Mouse (Mus musculus) erythroid progenitor cell, adult 5-6 weeks (primary cell): ENCODE data around the gene Alg14. TPM values are rescaled to one million over a fixed set of nuclear protein-coding genes. Genes with fewer than 3 reads are reported as not detected.

ENCODE experiments used
- ATAC-seq: replicated peaks from 2 replicates; pipeline ENCODE4 v1.8.0; 2016; ENCODE audit warnings: moderate number of reproducible peaks, mild to moderate bottlenecking, moderate TSS enrichment, inconsistent platforms; ENCODE audit not compliant: poor library complexity, low FRiP score, severe bottlenecking
- total RNA-seq, 2 experiments: library from RNA; stranded (forward) in 1 of 2; stranded (reverse) in 1 of 2; fragments of 150-400 nt in 1 of 2; fragments of 186-747, 209-891 nt in 1 of 2; gene quantifications; 2 replicates each; pipeline versions ENCODE4 v1.2.3 to v1.2.4; 2015 to 2017; ENCODE audit warnings: low replicate concordance in 2 of 2

Gene Alg14
- total RNA-seq, 2 experiments from 2014 or later, result 0.23 to 12.6 TPM

DNA sequence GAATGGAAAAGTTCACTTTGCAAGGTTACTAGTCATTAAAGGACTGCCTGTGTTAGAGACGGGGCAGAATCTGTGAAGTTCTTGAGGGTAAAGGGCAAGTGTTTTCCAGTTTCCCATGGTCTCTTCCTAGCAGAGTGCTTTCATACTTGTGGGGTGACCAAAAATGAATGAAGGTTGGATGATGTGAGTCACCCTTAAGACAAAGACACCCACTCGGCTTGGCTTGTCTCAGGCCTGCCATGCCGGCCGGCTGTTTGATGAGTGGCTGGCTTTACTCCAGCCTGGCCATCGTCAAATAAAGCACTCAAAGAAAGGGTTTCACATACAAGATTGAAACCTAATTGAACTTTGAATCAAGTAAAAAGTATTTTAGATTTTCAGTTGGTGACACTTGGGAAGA is 35.8 kb downstream of the Alg14 start:
- ATAC-seq, result no peak

DNA sequence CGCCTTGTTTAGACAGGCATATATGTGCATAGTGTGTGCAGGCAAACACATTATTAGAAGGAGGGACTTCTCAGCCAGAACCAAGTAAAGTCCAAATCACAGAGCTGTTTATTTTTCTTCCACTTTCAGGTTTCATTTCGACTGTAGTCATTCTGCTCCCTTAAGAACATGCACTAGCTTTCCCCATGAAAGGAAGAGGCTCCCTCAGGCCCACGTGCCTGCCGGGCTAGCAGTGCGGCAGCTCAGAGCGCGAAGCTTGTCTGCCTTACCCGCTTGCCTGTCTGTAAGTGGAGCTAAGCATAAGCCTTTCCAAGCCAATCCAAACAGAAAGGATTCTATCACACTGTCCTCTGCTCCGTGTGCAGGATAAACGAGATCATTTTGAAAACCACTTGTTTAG is 38.1 kb downstream of the Alg14 start:
- ATAC-seq, result no peak

DNA sequence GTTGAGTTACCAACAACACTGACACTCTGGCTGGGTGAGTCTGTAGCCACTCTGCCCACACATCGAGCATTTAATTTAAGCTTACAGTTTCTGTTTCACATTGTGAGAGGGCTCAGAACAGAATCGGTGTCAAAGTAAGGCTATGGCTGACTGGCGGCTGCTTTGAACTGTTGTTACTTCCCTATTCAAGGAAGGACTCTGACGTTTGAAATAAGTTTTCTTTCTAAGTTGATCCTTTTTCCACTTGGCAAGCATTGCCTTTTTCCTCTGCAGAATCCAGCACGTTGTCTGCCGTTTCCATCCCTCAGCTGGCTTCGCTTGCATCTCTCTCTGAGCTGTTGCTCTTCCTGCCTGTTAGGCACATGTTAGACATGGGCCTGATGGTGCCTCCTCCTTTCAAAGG is 38.7 kb downstream of the Alg14 start:
- no peak for ATAC-seq

DNA sequence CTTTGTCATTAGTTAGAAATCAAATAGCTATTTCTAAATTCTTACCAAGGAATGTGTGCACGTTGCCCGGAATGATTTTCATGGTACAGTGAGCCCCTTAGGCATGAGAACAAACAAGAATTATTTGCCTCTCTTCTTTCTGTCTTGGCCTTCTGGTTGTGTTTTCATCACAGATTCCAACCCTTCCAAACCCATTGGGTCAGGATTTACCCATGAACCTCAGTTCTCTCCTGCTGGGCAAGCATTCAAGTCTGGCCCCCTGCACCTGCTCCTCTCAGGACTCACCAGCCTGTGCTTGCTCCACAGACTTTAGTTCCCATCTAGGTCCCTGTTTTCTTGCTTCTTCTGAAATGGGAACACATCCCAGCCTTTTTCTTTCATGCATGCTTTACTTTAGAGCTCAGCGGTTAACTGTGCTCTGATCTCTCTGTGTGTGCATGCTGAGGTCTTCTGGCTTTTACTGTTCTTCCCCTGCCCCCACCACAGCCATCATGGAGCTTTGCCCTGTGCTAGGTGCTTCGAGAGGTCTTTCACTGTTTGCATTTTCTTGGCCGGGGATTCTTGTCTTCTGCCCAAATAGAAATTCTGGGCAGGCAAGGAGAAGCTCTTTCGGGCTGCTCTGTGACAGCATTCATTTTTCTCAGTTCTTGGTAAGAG is 44.8 kb downstream of the Alg14 start:
- no peak for ATAC-seq

DNA sequence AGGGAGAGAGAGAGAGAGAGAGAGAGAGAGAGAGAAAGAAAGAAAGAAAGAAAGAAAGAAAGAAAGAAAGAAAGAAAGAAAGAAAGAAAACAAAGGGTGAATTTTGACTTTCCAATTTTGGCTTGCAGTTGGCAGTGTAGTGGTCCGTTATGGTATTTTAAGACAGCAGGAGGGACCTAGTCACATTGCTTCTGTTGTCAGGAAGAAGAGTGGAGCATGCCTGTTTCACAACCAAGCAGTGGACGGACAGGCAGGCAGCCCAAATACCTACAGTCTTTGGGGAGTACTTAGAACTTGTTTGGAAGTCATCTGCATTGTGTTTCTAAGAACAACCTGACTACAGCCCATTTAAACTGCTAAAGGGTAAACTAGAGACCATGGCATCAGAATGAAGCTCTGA is 47.1 kb downstream of the Alg14 start:
- no peak for ATAC-seq

DNA sequence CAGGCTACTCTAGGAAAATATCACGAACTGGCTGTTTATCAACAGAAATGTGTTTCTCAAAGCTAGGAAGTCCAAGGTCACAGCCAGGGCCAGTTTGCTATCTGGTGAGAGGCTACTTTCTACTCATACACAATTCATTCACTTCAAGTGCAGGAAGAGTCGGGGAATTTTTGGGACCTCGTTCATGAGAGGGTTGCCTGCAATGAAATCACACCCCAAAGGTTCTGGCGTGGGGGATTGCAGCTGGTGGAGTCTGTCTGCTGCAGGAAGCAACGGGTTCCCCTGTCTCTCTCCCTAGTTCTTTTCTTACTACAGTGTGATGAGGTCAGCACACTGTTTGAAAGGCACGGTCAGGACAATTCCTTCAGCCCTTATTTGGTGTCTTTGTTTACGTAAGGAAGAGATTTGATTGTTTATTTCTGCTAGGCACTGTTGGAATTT is 48.8 kb downstream of the Alg14 start:
- no peak for ATAC-seq

DNA sequence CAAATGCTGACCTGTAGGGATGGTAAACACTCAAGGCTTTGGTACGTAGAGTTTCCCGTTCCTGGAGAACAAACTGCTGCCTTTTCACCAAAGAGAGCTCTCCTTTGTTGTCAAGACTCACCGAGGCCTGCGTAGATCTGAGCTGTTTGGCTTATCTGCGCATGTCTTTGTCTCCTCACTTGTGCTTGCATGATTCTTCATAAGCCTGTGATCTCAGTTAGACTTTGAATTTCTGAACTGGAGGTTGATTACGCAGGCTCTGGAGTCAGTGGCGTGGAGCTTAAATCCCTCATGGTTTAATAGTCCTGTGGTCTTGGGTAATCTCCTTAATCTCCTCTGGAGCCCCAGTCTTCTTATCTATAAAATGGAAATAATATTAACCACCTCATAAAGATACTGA is 51.7 kb downstream of the Alg14 start:
- ATAC-seq, result no peak

DNA sequence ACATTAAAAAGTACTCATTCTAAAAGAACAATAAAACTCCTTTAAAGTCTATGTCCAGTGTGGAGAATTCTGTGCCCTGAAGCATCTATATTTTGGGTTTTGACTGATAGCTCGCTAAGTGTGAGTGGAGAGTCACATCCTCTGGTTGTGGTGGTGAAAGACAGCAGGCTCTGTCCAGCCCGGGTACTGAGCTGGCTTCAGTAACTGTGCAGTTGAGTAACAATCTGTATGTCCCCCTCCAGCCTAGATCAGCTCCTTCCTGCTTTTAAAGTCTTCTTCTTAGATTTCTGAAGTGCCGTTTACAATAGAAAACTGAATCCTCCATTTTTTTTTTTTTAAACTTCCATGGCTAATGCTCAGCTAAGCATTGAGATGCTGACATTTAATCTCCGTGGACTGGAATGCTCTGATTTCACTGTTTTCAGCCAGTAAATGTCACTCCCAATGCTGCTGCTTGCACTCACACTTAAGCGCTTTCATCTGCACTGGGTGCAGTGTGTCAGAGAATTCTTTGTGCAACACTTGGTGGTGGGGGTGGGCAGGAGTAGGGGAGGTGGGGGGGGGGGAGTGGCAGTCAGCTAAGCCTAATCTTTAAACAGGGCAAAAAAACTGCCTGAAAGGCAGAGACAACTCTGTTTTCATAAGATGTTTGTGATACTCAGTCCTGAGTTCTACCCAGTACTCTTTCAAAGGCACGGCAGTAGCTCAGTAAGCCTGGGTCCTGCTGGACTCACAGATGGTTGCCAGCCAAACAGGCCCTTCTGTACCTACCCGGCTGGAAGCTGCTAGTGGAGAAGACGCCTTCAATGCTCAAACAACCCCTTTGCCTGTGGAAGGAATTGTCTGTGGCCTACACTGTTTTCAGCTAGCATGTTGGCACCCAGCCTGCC is 52.7 kb downstream of the Alg14 start:
- no peak for ATAC-seq

DNA sequence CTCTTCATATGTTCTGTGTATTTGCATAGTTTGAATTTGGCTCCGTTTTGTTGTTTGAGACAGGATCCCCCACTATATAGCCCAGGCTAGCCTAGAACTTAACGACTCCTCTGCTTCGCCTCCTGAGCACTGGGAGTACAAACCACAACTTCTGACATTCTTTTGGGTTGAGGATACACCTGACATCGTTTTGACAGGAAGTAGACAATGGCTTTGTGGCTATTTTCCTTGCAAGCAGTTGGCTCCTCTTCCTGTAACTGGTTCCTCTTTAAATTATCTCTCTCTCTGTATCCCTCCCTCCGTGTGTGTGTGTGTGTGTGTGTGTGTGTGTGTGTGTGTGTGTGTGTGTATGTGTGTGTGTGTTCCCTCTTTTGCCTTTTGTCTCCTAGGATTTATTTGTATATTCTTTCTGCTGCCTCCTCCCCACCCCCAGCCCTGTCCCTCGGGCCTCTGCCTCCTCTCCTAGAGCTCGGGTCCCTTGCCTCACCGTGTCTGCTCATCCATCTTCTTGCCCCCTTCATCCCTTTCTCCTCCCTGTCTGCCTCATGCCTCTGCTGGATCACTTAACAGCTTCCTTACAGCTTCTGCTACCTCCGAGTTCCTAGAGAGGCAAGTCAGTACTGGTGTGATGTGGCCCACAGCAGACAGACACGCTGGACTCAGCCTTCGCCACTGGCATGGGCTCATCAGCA is 53.5 kb downstream of the Alg14 start:
- ATAC-seq, result no peak

DNA sequence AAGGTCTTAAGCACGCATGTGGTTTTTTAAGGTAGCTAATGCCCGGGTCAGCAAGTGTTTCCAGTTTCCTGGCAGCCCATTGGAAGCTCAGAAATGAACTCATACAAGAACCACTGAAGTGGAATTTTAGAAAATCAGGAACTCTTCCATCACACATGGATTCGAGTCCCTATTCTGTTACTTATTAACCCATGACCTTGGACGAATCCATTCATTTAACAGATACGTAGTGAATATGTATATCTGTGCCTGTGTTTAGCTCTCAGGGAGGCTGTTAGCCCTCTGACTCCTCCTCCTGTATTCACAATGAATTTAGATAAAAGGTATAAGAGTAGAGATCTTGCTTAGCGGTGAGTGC is 54.0 kb downstream of the Alg14 start:
- no peak for ATAC-seq

DNA sequence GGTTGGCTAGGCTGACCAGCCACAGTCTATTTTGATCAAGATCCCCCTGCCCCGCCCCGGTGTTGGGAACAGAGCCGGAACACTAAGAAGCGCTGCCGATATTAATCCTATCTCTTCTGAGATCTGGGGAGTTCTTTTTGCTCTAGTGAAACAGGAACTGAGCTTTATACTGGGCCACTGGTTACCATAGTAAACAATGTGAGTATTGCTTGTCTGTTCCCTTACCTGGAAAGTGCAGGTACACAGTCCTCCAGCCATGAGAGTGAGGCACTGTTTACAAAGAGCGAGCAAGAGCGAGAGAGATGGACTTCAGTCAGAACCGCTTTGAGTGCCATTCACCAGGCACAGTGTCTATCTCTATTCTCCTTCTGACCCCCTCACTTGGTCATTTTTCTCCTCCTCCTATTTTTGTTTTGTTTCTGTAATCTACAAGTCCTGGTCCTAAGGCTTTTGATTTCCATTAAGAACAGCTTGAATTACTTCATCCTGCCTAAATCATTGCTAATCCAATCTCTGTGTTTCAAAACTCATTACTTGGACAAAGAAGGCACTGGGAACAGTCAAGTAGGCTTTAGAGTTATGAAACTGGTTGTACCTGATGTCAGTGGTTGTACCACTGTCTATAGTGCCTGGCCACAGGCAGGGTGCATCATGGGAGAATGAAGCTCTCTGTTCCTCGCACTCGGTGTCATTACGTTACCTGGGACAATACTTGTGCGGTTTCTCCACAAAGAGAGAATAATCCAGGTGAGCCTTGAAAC is 55.1 kb downstream of the Alg14 start:
- no peak for ATAC-seq

DNA sequence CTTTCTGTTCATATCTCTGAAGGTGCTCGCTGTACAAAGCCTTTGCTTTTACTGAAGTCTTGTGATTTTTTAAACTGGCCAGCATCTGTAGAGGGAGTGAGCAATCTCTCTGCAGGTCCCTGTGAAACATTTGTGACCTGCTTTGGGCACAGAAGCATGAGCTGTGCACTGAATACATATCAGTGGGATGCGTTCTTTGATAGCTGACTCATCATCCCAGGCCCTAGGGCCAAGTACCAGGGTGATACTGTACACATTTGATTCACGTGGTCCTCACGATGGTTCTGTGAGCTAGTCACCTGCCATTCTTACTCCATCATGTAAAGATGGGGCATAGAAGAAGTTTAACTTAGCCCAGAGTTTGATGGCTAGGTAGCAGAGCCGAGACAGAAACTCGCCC is 57.2 kb downstream of the Alg14 start:
- ATAC-seq, result no peak

DNA sequence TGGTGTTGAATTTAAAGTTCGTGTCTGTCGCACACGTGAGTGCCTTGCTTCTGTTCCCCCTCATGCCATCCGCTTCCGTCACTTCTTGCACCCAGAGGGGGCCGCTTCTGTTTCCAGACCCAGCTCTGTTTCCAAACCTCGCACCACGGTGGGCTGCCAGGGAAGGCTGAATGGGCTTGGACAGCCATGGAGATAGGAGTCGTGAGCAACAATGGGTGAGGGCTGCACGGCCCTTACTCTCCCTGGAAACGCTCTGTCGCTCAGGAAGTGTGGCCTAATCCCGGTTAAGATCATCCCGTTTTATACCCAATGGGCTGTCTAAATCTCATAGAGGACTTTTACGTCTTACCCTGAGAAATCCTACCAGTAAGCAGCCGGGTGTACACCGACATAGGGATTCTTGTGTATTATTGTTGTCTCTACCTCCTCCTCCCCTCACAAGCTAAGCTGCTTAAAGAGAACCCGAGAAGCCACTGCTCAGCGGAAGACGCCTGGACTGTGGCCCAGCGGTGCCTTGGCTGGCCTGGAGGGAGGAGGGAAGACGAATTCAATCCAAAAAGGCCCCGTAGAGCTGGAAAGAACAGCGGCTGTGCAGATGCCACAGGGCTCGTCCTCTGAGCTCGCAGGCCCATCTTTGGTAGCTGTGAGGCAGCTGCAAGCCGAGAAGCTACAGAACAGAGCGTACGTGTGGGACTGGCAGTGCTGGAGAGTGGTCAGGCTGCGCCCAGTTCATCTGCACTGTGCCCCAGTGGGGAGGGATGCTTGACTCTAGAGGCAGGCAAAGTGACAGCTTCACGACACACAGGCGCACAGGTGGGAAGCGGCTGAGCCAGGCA is 58.0 kb downstream of the Alg14 start:
- no peak for ATAC-seq

DNA sequence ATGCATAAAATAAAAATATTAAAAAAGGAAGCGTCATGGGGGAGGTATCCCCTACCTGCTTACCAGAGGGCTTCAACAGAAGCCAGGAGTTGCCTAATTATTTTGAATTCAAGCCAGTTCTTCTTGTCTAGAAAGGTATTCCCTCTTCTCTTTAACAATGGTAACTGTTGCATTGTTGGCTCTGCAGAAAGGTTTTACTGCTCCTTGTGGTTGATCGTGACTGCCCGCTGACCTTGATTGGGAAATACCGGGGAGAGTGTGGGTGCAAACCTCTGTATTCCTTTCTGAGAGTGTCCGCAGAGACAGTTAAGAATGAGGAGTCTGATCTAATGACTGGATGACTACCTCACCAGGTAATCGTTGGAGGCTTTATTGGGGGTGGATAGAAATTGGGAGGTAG is 59.7 kb downstream of the Alg14 start:
- no peak for ATAC-seq

DNA sequence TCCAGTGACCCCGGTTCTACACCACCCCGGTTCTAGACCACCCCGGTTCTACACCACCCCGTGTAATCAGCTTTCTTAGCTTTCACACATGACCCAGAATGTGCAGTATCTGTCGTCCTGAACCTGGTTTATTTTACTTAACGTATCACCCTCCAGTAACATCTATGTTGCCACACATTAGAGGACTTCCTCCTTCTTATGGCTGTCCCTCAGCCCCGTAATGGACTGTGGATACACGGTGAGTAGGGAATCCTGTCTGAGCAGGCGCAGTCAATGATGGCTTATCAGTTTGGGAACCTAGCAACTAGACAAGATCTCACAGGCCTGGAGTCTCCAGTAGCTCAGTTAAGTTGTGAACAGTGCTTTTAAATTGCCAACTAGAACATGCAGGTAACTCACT is 62.7 kb downstream of the Alg14 start:
- no peak for ATAC-seq

DNA sequence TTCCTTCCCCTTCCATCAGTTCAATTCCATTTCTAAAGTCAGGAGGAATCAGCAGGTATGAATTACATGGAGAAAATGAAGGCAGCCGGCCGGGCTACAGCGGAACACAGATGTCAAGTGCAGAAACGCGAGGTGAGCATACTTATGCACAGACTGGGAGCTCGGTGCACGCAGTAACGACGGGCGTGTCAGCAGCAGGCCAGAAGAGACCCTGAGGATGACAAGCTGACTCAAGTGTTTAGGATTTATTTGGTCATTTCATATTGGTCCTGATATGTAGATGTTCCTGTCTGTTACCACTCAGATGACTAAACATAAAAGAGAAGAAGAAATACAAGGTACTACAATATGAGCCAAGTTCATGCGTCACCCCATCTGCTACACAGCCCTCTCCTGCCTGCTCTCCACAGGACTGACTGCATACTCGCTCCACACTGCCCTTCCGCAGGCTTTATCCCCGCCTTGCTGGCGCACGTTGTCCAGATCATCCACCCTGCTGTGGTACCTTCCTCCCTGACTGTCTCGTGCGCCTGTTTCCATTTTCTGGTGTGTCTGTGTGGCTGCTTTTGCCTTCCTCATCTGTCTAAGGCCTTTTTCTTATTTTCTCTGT is 63.4 kb downstream of the Alg14 start:
- no peak for ATAC-seq

DNA sequence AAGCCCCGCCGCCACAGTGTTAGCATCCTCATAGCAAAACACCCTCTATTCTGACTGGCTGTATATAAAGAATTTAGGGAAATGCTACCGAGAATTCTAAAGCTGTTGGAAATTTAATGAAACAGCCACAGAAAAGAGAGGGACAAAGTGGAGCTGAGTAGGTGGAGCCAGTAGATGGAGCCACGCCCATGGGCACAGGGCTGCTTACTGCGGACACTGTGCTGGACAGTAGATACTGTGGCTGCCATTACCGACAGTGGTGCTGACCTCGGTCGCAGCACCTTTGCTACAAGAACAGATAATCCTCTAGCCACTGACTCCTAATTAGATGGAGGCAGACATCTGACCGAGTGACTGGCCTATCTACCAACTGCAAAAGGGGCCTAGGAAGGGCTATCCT is 64.0 kb downstream of the Alg14 start:
- ATAC-seq, result no peak

DNA sequence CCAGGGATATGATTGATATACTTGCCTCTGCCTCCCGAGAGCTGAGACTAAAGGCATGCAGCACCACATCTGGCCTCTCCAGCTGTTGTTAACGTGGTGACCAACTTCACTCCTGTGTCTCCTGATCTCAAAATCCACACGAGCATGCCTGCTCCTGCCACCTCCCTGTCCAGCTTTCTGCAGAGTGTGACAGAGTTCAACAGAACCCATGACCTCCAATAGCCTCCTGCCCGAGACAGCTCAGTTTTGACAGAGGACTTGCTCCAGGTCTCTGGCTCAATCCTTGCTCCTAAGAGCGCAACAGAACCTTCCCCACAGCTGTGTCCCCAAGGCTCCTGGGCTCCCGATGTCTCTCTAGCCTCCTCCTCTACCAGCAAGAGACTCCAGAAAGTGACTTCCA is 64.5 kb downstream of the Alg14 start:
- no peak for ATAC-seq

DNA sequence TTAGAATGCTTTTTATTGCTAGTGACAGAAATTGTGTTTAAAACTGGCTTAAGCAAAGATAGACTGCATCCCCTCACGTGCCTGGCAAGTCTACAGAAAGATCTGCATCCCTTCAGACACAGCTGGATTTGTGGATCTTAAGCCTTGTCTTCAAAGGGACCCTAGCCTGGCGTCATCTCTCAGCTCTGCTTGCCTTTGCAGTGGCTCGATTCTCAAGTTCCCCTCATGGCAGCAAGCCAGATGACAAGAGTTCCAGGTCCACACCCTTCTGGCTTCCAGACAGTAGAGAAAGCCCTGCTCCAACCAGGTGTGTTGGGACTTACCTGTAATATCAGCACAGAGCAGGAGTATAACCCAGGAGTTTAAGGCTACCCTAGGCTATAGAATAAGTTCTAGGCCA is 65.5 kb downstream of the Alg14 start:
- ATAC-seq, result no peak
